Mouse (Mus musculus) hindbrain, embryonic 12.5 days (tissue): ENCODE data around the gene Drd3. TPM values are rescaled to one million over a fixed set of nuclear protein-coding genes. Genes with fewer than 3 reads are reported as not detected.
A peak's percentile ranks its signal among the peaks of the same experiment; 100 is the strongest.

Experiments used
- ATAC-seq: fragments of 200-750 bp; cut with Nextera tagmentation; 2 replicates; pipeline ENCODE4 v1.8.0; 2017; ENCODE audit warnings: moderate TSS enrichment; ENCODE audit not compliant: low FRiP score
- H3K27ac ChIP-seq: fragments of 300-500 bp; sonication (generic); 2 replicates; pipeline ENCODE4 v1.5.1; 2016; ENCODE audit warnings: mild to moderate bottlenecking
- H3K27me3 ChIP-seq: fragments of 300-500 bp; sonication (generic); 2 replicates; pipeline ENCODE4 v1.6.1; 2016; ENCODE audit warnings: mild to moderate bottlenecking
- H3K36me3 ChIP-seq: fragments of 300-500 bp; sonication (generic); 2 replicates; pipeline ENCODE4 v1.6.1; 2016; ENCODE audit warnings: mild to moderate bottlenecking
- H3K4me1 ChIP-seq: fragments of 300-500 bp; sonication (generic); 2 replicates; pipeline ENCODE4 v1.6.1; 2016
- H3K4me2 ChIP-seq: fragments of 300-500 bp; sonication (generic); replicated peaks from 2 replicates; pipeline ENCODE4 v1.6.1; 2016; ENCODE audit warnings: mild to moderate bottlenecking
- H3K4me3 ChIP-seq: fragments of 300-500 bp; sonication (generic); 2 replicates; pipeline ENCODE4 v1.5.1; 2016; ENCODE audit warnings: mild to moderate bottlenecking
- H3K9ac ChIP-seq: fragments of 300-500 bp; sonication (generic); 2 replicates; pipeline ENCODE4 v1.6.1; 2016; ENCODE audit warnings: mild to moderate bottlenecking, moderate library complexity
- H3K9me3 ChIP-seq: fragments of 300-500 bp; sonication (generic); replicated peaks from 2 replicates; pipeline ENCODE4 v1.6.1; 2016; ENCODE audit warnings: mild to moderate bottlenecking
- WGBS: fragments of 180-500 bp; shearing (Covaris S2); methylation state at CpG from one replicate; pipeline ENCODE4 v1.1.7; 2016; 5-methylcytosine and 5-hydroxymethylcytosine counted together
- polyA plus RNA-seq: library from polyadenylated mRNA; unstranded; fragments of >200 nt; fragmentation: Nextera tagmentation; extraction: Ambion mirVana; gene quantifications from 2 replicates; pipeline ENCODE4 v1.2.1, GENCODE M21; 2016

Drd3 gene
- not detected in 2 replicates for polyA plus RNA-seq

DNA sequence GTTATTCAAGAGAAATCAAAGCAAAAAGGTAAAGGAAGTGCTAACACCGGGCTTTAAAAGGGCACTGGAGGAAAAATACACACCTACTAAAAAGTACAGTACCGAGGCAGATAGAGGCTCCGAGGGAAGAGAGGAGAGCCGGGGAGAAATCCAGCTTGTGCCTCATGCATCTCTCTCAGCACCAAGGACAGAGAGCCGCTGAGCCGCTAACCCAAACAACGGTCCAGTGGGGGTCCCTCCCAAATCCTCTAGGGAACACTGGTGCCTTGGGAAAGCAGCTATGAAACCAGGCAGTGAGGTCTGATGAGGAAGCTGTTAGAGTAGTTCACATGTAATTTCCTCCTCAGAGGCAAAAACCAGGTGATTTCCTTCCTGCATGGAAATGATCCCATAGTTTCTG, at the start of gene Drd3:
Gene Drd3 (plus strand): TSS at position 276 of the 400 bp plus-strand sequence.
- Histone ChIP-seq H3K9ac (no peak within 1 kb of the TSS), H3K4me3 (no peak within 1 kb of the TSS), H3K36me3 (no peaks in the 10 kb centered on the region), H3K4me2 (no peak within 1 kb of the TSS), H3K27ac (no peak within 1 kb of the TSS), H3K4me1 (no peaks in the 10 kb centered on the region), H3K27me3 (no peaks in the 10 kb centered on the region), H3K9me3 (no peaks in the 10 kb centered on the region)
- ATAC-seq = no peak
- 19% methylated on average over 7 of the region's 7 CpGs for WGBS

DNA sequence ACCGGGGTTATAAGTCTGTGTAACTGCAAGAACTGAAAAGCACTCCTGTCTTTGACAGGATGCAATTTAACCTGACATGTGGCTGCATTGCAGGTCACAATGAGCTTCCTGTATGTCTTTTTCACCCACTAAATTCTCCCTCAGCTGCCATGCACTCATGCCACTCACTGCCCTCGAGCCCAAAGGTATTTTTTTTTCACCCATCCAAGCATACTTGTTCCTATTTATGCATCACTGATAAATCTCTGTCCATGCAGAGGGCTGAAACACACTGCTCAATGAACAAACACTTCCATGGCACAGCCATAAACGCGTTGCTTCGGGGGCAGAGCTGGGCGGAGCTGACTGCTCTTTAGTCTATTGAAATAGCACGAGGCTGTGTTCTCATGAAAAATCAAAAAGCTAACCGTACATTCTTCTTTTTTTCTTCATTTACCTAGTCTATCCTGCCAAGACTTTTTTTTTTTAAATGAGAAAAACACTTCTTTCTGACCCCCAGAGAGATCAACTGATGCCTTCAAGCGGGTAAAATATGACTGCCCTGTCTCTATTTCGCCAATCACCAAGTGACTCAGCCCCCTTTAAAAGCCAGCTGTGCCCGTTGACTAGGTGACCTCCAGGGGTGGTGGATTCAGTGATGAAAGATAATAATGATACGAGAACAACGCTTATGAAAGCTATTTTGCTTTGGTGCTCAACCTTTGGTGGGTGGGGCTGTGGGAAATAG, 45.3 kb upstream of the Drd3 start:
- Histone ChIP-seq H3K36me3 (no peaks in the 10 kb centered on the region), H3K9me3 (no peaks in the 10 kb centered on the region), H3K9ac (no peak overlapping the region), H3K4me1 (peaks cover 19% of the 10 kb centered on the region), H3K4me3 (no peak overlapping the region), H3K27me3 (no peaks in the 10 kb centered on the region), H3K4me2 (peak overlapping the region; percentile 43), H3K27ac (peak overlapping the region; percentile 64)
- peak; percentile 57 for ATAC-seq
- 59% methylated on average over 13 of the region's 13 CpGs for WGBS

DNA sequence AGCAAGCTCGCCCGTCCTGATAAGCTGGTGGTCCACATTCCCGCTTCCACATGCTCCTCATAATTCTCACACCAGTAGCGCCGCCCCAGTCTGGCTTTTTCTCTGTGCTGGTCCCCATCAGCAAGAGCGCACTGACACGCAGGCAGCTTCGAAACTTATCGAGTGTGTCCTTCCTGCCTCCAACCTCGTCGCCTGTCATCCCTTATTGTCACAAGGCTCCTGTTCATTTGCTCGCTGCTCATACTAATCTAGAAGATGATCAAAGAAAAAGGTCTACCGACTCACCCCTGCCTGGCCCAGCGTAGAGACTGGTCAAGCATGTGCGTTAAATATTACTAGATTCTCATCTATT, 44.8 kb upstream of the Drd3 start:
- no peak overlapping the region; the same call in 1 of the 2 replicates for H3K4me3 ChIP-seq
- peak overlapping the region; percentile 43 for H3K4me2 ChIP-seq
- peaks cover 19% of the 10 kb centered on the region for H3K4me1 ChIP-seq
- no peak overlapping the region; the same call in 1 of the 2 replicates for H3K9ac ChIP-seq
- no peaks in the 10 kb centered on the region for H3K36me3 ChIP-seq
- WGBS = 58% methylated on average over 15 of the region's 15 CpGs
- no peaks in the 10 kb centered on the region for H3K9me3 ChIP-seq
- H3K27me3 ChIP-seq = no peaks in the 10 kb centered on the region
- ATAC-seq = peak; percentile 70
- peak overlapping the region; percentile 64 for H3K27ac ChIP-seq

DNA sequence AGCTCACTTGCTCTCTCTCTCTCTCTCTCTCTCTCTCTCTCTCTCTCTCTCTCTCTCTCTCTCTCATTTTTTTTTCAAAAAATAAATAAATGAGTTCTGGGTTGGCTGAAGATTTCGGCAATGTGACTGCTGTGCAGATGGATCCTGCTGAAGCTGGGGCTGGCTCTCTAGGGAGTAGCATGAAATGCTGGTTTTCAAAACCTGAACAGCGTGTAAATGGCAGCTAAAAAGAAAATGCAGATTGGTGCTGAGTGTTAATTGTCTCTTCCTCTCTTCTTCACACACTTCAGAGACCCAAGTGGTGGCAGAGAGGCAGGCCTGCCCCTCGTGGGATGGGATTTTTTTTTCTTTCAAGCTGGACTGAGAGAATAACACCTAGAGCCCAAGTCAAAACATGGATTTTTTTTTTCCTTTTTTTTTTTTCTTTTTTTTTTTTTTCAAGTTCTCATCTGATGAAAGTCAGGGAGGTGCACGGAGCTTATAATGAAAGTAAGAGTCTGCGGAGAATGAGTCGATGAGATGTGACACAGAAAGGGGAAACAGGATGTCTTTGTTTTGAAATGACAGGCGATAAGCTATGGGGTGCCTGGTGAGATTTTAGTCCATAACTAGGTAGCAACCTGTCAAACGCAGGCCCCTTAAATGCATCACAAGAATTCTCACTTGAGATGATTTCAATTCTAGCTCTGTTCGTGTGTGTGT, 44.2 kb upstream of the Drd3 start:
- peak; percentile 75 for ATAC-seq
- Histone ChIP-seq H3K9me3 (no peaks in the 10 kb centered on the region), H3K4me1 (peaks cover 19% of the 10 kb centered on the region), H3K27me3 (no peaks in the 10 kb centered on the region), H3K9ac (no peak overlapping the region), H3K4me2 (peak overlapping the region; percentile 43), H3K36me3 (no peaks in the 10 kb centered on the region), H3K27ac (peak overlapping the region; percentile 64), H3K4me3 (no peak overlapping the region)
- WGBS = 33% methylated on average over 9 of the region's 9 CpGs

DNA sequence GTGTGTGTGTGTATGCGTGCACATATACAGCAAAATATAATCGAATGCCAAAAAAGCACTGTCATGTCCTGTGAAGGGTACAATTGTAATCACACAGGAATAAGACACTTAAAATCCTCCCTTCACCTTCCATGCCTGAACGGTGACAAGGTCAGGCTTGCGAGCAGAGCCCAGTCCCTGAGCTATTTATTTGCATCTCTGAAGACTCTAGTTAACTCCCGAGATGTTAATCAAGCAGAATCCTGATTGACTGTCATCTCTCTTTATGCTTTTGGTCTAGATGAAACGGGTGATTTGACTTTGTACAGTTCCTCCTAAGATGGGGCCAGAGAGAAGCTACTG, 43.7 kb upstream of the Drd3 start:
- Histone ChIP-seq H3K27ac (0 out of 2 replicates have a peak overlapping the region, but pooled peaks have one; percentile 30), H3K27me3 (no peaks in the 10 kb centered on the region), H3K36me3 (no peaks in the 10 kb centered on the region), H3K4me1 (peaks cover 19% of the 10 kb centered on the region), H3K4me3 (no peak overlapping the region), H3K9ac (no peak overlapping the region), H3K9me3 (no peaks in the 10 kb centered on the region), H3K4me2 (no peak overlapping the region)
- WGBS = 52% methylated on average over 6 of the region's 6 CpGs
- ATAC-seq = no peak

- no peak for ATAC-seq
Measured at GRCm38 (mm10) chr16:43710651-43711050, 43.2 kb upstream of the Drd3 start.

DNA sequence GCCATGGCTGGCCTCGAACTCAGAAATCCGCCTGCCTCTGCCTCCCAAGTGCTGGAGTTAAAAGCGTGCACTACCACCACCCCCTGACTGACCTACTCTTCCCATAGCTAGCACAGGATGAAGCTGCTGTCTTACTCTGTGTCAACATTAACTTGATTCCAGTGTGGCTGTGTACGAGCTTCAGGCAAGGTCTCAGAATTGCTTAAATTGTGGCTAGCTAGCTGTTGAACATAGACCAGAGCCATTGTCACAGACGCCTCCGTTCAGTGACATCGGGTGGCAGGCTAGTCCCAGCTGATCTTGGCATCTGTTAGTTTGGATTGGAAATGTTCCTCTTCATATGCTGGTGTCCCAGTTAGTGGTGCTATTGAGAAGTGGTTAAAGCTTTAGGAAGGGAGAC, 42.5 kb upstream of the Drd3 start:
- Histone ChIP-seq H3K4me3 (no peak overlapping the region), H3K9me3 (no peaks in the 10 kb centered on the region), H3K27me3 (no peaks in the 10 kb centered on the region), H3K9ac (no peak overlapping the region), H3K36me3 (no peaks in the 10 kb centered on the region), H3K4me2 (no peak overlapping the region), H3K27ac (no peak overlapping the region), H3K4me1 (peaks cover 19% of the 10 kb centered on the region)
- no peak for ATAC-seq
- WGBS = 95% methylated on average over 7 of the region's 7 CpGs

More at GRCm38 (mm10) chr16:43710651-43711050, 43.2 kb upstream of the Drd3 start:
- Histone ChIP-seq H3K9ac (no peak overlapping the region), H3K27ac (no peak overlapping the region), H3K4me3 (no peak overlapping the region), H3K4me2 (no peak overlapping the region), H3K36me3 (no peaks in the 10 kb centered on the region), H3K27me3 (no peaks in the 10 kb centered on the region), H3K9me3 (no peaks in the 10 kb centered on the region), H3K4me1 (peaks cover 19% of the 10 kb centered on the region)
- WGBS = 88% methylated on average over 11 of the region's 11 CpGs

DNA sequence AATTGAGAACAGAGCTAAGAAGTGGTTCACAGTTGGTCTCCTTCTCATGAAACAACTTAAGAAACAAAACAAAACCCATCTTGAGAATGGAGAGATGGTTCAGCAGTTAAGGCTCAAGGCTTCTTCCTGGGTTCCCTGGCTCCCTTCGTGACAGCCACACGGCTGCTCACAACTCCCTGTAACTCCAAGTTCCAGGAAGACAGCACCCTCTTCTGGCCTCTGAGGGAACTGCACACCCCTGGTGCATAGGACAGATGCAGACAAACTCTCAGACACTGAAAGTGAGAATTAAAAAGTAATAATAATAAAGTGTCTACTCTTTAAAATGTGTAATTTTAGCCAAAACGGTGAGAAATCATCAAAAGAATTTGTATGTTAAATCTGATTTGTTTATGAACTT, 29.4 kb upstream of the Drd3 start:
- Histone ChIP-seq H3K27me3 (no peaks in the 10 kb centered on the region), H3K9ac (no peak overlapping the region), H3K9me3 (no peaks in the 10 kb centered on the region), H3K4me3 (no peak overlapping the region), H3K36me3 (no peaks in the 10 kb centered on the region), H3K4me2 (no peak overlapping the region), H3K27ac (no peak overlapping the region), H3K4me1 (no peaks in the 10 kb centered on the region)
- WGBS = 71% methylated on average over 3 of the region's 3 CpGs
- ATAC-seq = no peak

- ATAC-seq = no peak
- 86% methylated on average over 8 of the region's 8 CpGs for WGBS
- H3K27ac ChIP-seq = no peak overlapping the region
- no peaks in the 10 kb centered on the region for H3K4me1 ChIP-seq
- no peak overlapping the region for H3K9ac ChIP-seq
- H3K4me2 ChIP-seq = no peak overlapping the region
- no peaks in the 10 kb centered on the region for H3K36me3 ChIP-seq
- H3K9me3 ChIP-seq = no peaks in the 10 kb centered on the region
- H3K27me3 ChIP-seq = no peaks in the 10 kb centered on the region
- no peak overlapping the region for H3K4me3 ChIP-seq
Measured at GRCm38 (mm10) chr16:43729506-43730221, 24.2 kb upstream of the Drd3 start.

- WGBS = 79% methylated on average over 4 of the region's 4 CpGs
- Histone ChIP-seq H3K4me1 (no peaks in the 10 kb centered on the region), H3K36me3 (no peaks in the 10 kb centered on the region), H3K4me3 (no peak overlapping the region), H3K27ac (no peak overlapping the region), H3K9ac (no peak overlapping the region), H3K9me3 (no peaks in the 10 kb centered on the region), H3K4me2 (no peak overlapping the region), H3K27me3 (no peaks in the 10 kb centered on the region)
- ATAC-seq = no peak
Measured at GRCm38 (mm10) chr16:43730281-43730680, 23.5 kb upstream of the Drd3 start.

GRCm38 (mm10) chr16:43732496-43732895, 21.3 kb upstream of the Drd3 start:
- 87% methylated on average over 10 of the region's 10 CpGs for WGBS
- Histone ChIP-seq H3K4me2 (no peak overlapping the region), H3K4me3 (no peak overlapping the region), H3K27me3 (no peaks in the 10 kb centered on the region), H3K36me3 (no peaks in the 10 kb centered on the region), H3K9ac (no peak overlapping the region), H3K4me1 (no peaks in the 10 kb centered on the region), H3K9me3 (no peaks in the 10 kb centered on the region), H3K27ac (no peak overlapping the region)
- ATAC-seq = no peak

GRCm38 (mm10) chr16:43732900-43733299, 20.9 kb upstream of the Drd3 start:
- H3K4me2 ChIP-seq = no peak overlapping the region
- H3K4me1 ChIP-seq = no peaks in the 10 kb centered on the region
- H3K27ac ChIP-seq = no peak overlapping the region
- H3K36me3 ChIP-seq = no peaks in the 10 kb centered on the region
- no peak overlapping the region for H3K9ac ChIP-seq
- ATAC-seq = no peak
- no peaks in the 10 kb centered on the region for H3K27me3 ChIP-seq
- no peak overlapping the region for H3K4me3 ChIP-seq
- 93% methylated on average over 5 of the region's 5 CpGs for WGBS
- H3K9me3 ChIP-seq = no peaks in the 10 kb centered on the region
